Mouse (Mus musculus) 3134 (cell line): ENCODE data around the gene Dkk1.
"Not testable (repeated sequence)": the region's sequence is repeated elsewhere in the genome, so short reads cannot be mapped to it uniquely, and the experiment has no call there.

Experiments used
- DNase-seq: peaks from one replicate; pipeline ENCODE4 v3.0.0-alpha.2; 2011; ENCODE audit warnings: low spot score; ENCODE audit not compliant: insufficient read length; ENCODE audit errors: extremely low read depth

Dkk1 gene

DNA sequence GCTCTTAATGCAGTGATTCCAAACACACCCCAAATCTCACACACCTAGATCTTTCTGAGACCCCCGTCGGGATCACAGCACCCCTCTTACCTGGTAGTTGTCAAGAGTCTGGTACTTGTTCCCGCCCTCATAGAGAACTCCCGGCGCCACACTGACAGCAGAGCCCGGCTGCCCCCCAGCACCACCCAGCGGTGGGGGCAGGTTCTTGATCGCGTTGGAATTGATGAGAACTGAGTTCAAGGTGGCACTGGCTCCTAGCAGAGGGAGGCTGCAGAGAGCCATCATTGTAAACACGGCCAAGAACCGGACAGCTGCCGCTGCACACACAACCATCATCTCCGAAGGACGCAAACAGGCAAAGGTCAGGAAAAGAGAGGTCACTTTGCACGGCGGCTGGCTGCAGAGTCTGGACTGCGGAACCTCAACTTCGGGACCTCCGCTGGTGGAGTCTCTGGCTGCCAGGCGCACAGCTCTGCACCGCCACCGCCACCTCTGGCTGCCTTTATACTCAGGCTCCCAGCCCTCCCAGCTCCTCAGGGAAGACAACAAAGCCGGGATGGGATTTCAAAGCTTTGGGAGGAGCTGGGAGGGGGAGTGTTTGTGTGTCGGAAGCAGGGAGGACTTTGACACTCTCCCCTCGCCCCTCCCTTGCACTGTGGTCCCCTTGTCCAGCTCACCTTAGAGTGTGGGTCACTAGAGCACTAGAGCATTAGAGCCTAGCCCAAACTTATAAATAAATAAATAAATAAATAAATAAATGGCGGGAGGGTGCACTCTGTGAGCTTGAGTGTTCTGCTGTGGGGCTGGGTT, at the start of gene Dkk1:
Dkk1 (minus strand) TSS at position 622 of the 810 bp plus-strand sequence.
- no peak for DNase-seq

DNA sequence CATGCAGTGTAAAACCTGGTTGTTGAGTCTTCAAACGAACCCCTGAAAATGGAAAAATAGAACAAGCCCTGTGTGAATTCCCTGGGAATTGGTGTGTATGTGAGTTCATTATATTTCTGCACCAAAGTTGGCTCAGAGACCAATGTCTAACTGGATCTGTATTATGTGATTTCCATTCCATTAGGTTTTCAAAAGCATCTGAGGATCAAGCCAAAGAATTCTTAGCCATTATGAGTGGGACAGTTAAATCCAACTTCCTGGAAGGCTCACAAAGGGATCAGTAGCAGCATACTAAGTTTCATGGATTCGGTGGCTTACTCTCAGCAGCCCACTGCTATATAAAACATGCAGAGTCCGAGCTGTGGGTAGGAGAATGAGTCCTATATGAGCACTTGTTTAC, 36.9 kb upstream of the Dkk1 start:
- no peak for DNase-seq

DNA sequence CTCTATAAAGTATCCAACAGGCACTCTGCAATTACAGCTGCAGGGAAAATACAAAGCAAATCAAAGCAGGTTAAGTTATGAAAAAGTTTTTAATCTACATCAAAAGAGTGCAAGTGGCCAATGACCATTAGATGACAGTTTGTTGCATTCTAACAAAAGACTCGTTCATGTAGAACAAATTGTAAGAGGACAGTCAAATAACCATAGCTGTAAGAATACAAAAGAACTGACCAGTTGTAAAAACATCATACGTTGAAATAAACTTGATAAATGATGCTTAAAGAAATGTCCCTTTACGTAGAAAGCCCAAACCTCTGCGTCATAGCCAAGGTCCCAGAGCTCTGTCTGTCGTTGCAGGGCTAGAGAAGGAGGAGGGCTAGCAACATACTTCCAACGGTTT, 15.1 kb upstream of the Dkk1 start:
- DNase-seq, result no peak

DNA sequence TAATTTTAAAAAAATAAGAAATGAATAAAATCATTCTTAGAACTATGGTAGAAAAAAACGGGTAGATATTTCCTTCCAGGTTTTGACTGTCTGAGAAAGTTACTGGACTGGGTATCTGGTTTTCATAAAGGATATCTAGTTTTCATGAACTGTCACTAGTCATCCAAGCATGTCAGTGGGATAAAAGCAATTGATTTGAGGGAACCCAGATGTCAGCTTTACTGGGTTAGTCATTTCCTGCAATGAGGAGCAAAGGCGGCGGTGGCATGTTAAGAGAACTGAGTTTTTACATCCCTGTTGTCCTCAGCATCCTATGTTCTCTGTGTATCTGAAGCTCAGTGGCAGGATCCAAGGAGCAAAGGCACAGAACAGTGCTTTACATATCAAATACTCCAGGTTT, 14.4 kb upstream of the Dkk1 start:
- no peak for DNase-seq

DNA sequence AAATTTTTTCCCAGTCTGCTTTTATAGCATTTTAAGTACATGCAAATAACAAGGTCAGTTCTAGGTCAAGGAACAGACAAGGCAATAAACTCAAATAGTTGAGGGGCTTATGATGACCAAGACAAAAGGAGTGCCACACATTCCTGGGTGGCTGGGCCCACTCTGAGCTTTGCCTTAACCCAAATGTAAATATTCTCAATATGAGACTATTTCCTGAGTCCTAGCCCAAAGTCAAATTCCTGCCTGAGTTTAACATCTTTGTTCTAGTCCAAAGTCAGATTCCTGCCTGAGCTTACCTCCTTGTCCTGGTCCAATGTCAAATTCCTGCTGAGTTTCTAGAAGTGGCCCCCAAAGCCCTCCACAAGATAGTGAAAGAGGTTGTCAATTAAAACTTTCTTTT, 8.6 kb upstream of the Dkk1 start:
- DNase-seq, result no peak

DNA sequence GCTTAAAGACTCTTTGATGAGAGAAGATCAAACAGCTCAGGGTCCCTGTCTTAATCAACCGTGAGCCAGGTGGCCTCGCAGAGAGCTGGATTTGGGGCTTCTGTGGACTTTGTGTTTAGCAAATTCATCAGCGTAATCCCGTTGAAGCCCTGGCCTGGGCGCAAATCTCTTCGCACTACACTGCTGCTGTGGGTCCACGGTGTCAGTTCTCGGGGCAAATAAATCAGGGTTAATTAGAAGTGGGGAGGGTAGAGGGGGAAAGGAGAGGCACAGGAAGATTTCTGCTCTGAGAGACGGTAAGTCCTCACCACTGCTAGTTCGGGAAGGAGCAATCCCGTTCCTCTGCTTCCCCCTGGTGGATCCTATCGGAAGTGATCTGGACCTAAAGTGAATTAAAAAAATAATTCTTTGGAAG, 5.0 kb upstream of the Dkk1 start:
- no peak for DNase-seq

DNA sequence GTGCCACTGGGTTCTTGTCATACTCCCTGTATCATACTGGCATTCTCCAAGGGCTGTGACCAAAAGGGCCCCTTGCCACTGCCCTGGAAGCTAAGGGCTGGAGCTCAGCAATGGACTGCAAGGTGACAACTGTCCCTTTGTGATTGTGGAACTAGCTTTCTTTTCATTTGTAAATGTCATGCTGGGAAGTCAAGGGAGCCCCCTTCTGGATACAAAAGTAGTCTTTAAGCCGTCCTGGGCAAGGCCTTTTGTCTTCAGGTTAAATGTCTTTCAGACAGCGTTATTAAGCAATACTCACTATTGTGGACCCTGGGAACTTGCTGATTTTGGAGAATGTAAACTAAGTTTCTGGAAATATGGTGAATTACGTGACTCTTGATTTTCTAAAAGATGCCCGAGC, 4.3 kb upstream of the Dkk1 start:
- DNase-seq, result no peak

DNA sequence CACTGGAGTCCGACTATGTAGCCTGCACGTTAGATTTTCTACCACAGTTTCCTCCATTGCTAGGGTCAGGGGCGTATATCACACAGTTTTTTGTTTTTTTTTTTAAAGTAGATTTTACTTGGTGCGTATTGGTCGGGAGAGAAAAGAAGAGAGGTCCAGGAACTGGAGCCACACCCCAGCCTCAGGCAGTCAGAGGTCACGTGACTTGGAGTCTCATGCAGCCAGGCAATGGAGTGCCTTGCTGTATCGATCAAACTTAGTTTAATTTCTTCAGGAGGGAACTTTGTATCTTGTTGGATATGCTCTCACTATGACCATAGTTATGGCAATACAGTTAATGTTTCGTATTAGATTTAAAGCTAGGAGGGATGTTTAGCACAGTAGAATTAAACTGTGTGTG, 2.8 kb upstream of the Dkk1 start:
- DNase-seq, result no peak

DNA sequence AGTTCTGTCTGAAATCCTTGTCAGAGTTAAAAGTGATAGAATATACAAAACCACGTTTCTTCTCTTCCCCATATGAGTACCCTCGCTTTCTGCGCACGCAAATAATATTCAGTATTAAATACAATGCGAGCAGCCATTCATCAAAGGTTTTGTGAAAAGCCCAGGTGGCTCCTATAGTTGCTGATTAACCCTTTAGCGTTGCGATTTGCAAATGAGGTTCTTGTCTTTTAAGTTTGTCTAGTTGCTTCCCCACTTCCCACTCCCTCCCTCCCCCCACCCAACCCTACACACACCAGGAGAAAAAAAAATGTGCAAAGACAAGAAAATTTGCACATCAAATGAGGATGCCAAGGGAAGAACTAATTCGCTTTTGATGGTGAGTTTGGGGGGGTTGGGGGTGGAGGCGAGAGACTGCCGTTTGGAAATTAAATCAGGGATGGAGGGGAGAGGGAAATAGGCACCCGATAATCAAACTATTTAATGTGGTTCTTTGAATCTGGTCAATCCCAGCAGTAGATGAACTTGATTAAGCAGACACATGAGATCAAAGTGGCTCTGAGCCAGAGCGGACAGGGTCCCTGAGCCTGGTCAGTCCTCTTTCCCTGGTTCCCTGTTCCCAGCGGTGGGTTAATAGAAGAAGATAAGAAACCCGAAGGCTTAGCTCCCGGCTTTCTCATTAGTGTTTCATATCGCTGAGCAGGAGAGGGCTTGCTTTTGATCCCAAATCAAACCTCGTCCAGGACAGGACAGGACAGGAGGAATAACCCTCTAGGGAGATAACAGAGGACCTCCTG, 586 bp upstream of the Dkk1 start:
- no peak for DNase-seq

DNA sequence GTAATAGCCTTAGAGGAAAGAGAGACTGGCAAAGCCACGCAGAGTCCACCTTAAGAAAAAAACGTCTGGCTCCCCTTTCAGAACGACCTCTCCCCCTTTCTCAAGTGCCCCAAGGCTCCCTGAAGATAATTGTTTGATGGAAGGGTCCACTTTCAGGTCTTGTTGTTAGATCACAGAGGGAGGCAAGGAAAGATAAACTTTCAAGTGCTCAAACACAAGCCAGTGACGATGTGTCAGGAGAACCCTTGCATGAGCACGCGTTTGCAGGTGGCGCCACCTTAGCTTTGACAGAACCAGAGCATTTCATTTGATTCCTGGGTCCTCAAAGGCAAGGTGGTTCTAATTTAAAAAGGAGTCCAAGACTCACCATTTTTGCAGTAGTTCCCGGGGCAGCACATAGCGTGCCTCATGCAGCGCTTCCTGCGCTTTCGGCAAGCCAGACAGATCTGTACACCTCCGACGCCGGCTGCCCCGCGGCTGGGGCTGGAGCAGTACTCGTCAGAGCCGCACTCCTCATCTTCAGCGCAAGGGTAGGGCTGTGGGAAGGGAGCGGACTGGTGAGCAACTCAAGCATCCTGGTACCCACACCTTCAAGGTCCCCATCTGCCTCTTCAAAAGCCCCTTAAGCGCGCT, 938 bp downstream of the Dkk1 start:
- DNase-seq, result no peak

DNA sequence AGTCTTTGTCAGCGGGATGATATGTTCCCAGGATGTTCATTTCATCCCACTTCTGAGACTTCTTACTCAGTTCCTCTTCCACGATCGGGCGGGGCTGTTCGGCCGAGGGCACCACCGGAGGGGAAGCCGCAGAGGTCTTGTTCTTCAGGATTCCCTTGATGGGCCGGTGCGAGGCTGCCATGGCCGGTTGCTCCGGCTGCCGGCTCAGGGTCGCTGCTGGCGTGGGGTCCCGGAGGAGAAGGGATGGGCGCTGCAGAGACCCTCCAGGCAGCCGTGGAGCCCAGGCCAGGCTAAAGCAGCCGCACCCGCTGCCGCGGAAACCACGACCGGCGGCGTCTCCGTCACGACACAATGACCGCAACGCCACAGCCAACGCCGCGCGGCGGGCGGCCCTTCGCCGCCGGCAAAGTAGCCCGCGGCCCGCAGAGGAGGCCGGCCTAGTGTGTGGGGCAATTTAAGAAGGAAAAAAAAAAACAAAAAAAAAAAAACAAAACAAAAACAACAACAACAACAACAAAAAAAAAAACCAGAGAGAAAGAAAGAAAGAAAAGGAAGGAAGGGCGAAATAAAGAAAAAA, 10.0 kb downstream of the Dkk1 start:
- DNase-seq, result not testable (repeated sequence)

DNA sequence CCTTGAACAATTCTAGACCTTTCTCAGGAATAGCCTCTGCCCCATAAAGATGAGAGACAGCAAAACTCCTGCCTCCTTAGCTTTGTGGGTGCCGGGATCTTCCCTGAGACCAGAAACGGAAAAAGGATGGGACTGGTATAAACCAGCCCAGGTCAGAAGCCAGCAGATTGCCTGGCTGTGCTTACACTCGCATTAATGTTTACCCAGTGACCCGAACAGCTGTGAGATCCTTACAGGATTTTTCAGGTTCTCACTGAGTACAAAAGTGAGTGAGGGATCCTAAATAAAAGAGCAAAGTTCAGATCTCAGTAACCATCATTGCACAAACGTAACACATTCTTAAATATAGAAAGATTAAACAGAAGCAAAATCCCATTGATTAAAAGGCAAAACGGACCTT, 32.7 kb downstream of the Dkk1 start:
- DNase-seq, result no peak

DNA sequence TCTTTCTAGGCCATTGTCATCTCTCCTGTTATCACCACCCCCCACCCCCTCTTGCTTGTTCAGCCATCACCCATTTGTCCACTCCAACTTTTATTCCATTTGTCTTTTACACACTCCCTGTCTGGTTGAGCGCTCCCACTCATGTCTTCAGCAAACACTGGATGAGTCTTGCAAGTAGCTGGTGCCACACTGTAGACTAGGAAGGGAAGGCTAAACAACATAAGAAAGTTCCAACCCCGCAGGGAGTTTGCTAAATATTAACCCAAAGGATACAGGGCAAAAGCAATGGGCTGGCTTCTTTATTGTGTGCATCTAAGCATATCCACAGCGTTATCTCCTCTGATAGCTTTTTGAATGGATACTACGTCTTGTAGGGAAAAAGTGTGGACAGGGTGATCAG, 39.0 kb downstream of the Dkk1 start:
- DNase-seq, result no peak

DNA sequence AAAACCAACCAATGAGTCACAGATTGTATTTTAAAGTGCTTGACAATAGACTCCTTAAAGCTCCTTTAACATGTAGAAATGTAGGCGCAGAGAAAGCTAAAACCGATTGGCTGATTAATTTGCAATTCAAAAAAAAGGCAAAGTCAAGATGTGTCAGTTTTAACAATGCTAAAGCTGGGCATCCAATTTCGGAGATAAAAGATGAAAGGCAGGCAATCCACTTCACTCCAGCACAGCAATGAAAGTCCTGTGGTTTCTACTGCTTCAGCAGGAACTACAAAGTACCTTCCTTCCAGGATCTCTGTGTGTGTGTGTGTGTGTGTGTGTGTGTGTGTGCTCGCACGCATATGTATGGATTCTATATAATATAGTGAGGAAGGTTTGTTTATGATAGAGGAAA, 44.0 kb downstream of the Dkk1 start:
- no peak for DNase-seq
